ENCODE assay signal across 8 mouse cellular contexts in the genomic region with DNA sequence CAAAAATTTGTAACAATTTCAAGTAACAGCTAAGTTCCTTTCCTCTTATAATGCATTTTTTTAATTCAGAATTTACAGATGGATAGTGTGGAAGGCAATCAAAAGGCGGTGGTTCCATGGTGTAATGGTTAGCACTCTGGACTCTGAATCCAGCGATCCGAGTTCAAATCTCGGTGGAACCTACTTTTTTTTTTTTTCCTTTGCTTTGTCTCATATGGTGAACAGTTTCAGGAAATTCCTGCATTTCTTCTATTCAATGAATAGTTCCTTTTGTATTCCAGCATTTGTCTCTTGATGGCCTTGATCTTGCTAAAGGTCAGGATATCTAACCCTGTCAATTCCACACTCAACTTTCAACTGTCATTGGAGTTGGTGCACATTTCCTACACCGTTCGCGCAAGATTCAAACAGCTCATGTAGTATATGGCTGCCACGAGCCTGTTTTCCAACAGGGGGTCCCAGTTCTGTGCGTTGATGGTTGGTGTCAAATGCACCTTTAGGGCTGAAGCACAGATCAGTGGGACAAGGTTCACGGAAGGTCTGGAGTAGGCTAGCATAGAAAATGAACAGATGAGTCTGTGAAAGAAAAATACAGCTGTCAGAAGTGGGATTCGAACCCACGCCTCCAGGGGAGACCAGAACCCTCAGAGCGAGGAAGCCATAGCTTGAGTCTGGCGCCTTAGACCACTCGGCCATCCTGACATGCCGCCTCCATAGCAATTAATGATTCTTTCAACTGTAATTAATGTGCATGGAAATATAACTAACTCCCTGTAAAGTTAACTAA. TPM values are rescaled to one million over a fixed set of nuclear protein-coding genes. Genes with fewer than 3 reads are reported as not detected.
DNase-seq lines count a peak whose midpoint lies in the region; ATAC-seq lines count a peak whose summit lies in the region.

No protein-coding gene starts in this region.

- peak; percentile 71 to 94 for DNase-seq in adrenal gland, adult (ENCODE audit: inconsistent age in 2 of 2, low spot score in 1 of 2)
- no peak for DNase-seq in adrenal gland, postnatal 4 days (ENCODE audit: low spot score in 2 of 2)
- DNase-seq in cerebellum, adult 9-10 months: peak; percentile 86
- peak; percentile 84 for DNase-seq in forelimb bud, embryonic 11.5 days (ENCODE audit: low read depth, low spot score)
- peak; percentile 83 for DNase-seq in hindbrain, embryonic 11.5 days (ENCODE audit: low spot score)
- DNase-seq in left cerebral cortex, adult 8-10 months (ENCODE audit: low spot score in 2 of 2): peak; percentile 33 to 66
- peak; percentile 37 to 63 for DNase-seq in lung, postnatal 4 days
- DNase-seq in right cerebral cortex, postnatal 14 days: peak; percentile 56

- no peak overlapping the region for H3K9ac ChIP-seq in hindbrain, embryonic 11.5 days (ENCODE audit: low read depth, low read length)

- H3K27ac ChIP-seq in hindbrain, embryonic 11.5 days (ENCODE audit: low read depth, low read length): no peak overlapping the region

- peak overlapping the region; percentile 52 for H3K4me2 ChIP-seq in hindbrain, embryonic 11.5 days (replicated peaks; ENCODE audit: low read depth, low read length)

- H3K36me3 ChIP-seq in hindbrain, embryonic 11.5 days (ENCODE audit: control insufficient read depth, insufficient read depth, low read length): no peaks in the 10 kb centered on the region

- no peaks in the 10 kb centered on the region; the same call in 1 of the 2 replicates for H3K27me3 ChIP-seq in hindbrain, embryonic 11.5 days (ENCODE audit: control insufficient read depth, insufficient read depth, low read length)

- H3K4me1 ChIP-seq in hindbrain, embryonic 11.5 days (replicated peaks; ENCODE audit: control insufficient read depth, insufficient read depth, low read length): no peaks in the 10 kb centered on the region

- WGBS in hindbrain, embryonic 11.5 days: under 1% methylated on average over 16 of the region's 16 CpGs

- H3K9me3 ChIP-seq in hindbrain, embryonic 11.5 days (ENCODE audit: control insufficient read depth, low read length): no peaks in the 10 kb centered on the region

- peak overlapping the region; percentile 41 for H3K4me3 ChIP-seq in hindbrain, embryonic 11.5 days (ENCODE audit: low read depth, low read length)

- peak; percentile 49 for ATAC-seq in hindbrain, embryonic 11.5 days (ENCODE audit: low FRiP score)

RNA-seq across cellular contexts. Expression of a gene that starts 6.8 kb away (rescaled TPM):
- 10 to 100 TPM; 73.3 to 75.1 TPM for total RNA-seq in adrenal gland, postnatal 4 days (2021)
- polyA plus RNA-seq in hindbrain, embryonic 11.5 days (2014; fragmentation: Nextera tagmentation; extraction: Ambion mirVana): 133 and 144 TPM in 2 replicates
- 10 to 100 TPM; 34.1 to 39.5 (median 35.3) TPM for total RNA-seq in left cerebral cortex, adult 8-10 months (2022)

RNA-seq across cellular contexts. Expression of a gene that starts 26.8 kb away (rescaled TPM):
- not detected for total RNA-seq in adrenal gland, postnatal 4 days (2021)
- not detected in 2 replicates for polyA plus RNA-seq in hindbrain, embryonic 11.5 days (2014; fragmentation: Nextera tagmentation; extraction: Ambion mirVana)
- not detected for total RNA-seq in left cerebral cortex, adult 8-10 months (2022)

RNA-seq across cellular contexts. Expression of a gene that starts 43.0 kb away (rescaled TPM):
- total RNA-seq in adrenal gland, postnatal 4 days (2021): not detected
- not detected in 2 replicates for polyA plus RNA-seq in hindbrain, embryonic 11.5 days (2014; fragmentation: Nextera tagmentation; extraction: Ambion mirVana)
- total RNA-seq in left cerebral cortex, adult 8-10 months (2022): not detected

Comparison
In these comparisons a context has a peak if more than half of its experiments do, and no peak if none do; other contexts are left out.
1. DNase-seq: peak in adrenal gland, adult (2 of 2), cerebellum, adult 9-10 months (single experiment), forelimb bud, embryonic 11.5 days (single experiment), hindbrain, embryonic 11.5 days (single experiment), left cerebral cortex, adult 8-10 months (2 of 2), lung, postnatal 4 days (2 of 2) and right cerebral cortex, postnatal 14 days (single experiment); none in adrenal gland, postnatal 4 days (0 of 2).